Mouse (Mus musculus): Measurements from ENCODE around the gene Smtn. TPM values are rescaled to one million over a fixed set of nuclear protein-coding genes. Genes with fewer than 3 reads are reported as not detected.
A peak's percentile ranks its signal among the peaks of the same experiment; 100 is the strongest.

Smtn gene
- polyA plus RNA-seq, 1 experiment from 2014 or later: 121 TPM

DNA sequence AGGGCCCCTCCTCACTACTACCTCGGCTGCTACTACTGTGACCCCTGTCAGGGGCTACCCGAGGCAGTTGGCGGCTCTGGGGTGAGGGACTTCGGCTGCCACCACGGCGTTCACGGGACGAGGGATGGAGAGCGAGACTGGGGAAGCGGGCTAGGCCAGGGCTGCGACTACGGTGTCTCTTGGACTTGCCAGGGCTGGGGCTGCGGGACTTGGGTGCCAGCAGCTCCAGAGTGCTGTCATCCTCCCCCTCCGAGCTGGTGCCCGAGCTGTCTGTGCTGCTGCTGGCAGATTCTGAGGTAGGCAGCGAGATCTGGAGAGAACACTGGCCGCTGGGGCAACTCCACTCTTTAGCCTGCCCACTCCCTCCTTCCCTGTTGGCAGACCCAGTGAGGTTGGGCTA is 45.6 kb downstream of the Smtn start:
- WGBS: 79% methylated on average over 17 of the region's 17 CpGs
- Histone ChIP-seq H3K27me3 (ENCODE audit: control insufficient read depth, insufficient read depth, low read depth, low read length) (no peaks in the 10 kb centered on the region), H3K4me3 (ENCODE audit: low read length) (no peak overlapping the region), H3K4me2 (ENCODE audit: low read depth, low read length) (no peak overlapping the region), H3K27ac (ENCODE audit: low read length) (no peak overlapping the region), H3K9me3 (ENCODE audit: control insufficient read depth, low read length) (no peaks in the 10 kb centered on the region), H3K4me1 (replicated peaks; ENCODE audit: control insufficient read depth, insufficient read depth, low read length) (no peaks in the 10 kb centered on the region), H3K36me3 (ENCODE audit: control insufficient read depth, insufficient read depth, low read length) (no peaks in the 10 kb centered on the region), H3K9ac (ENCODE audit: low read length) (no peak overlapping the region)
- no peak for ATAC-seq (ENCODE audit: low read depth)

DNA sequence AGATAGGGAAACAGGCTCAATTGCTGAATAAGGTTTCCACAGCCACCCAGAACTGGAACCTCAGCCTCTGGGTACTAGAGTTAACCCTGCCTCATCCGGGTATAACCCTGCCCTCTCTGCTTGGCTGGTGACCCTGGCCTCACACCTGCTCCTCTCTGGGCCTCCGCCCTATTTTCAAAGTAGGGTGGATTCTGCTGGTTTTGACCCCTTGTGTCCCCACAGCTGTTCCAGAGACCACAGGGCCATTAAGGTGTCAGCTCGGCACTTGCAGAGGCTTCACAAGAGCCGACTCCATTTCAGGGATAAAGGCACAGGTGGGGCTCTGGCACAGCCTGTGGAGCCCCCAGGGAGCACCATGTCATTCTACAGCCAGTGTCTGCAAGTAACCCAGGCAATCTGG is 47.7 kb downstream of the Smtn start:
- no peaks in the 10 kb centered on the region for H3K4me1 ChIP-seq (replicated peaks; ENCODE audit: control insufficient read depth, insufficient read depth, low read length)
- no peaks in the 10 kb centered on the region for H3K27me3 ChIP-seq (ENCODE audit: control insufficient read depth, insufficient read depth, low read depth, low read length)
- 66% methylated on average over 4 of the region's 4 CpGs for WGBS
- H3K9me3 ChIP-seq (ENCODE audit: control insufficient read depth, low read length): no peaks in the 10 kb centered on the region
- H3K27ac ChIP-seq (ENCODE audit: low read length): no peak overlapping the region
- H3K4me2 ChIP-seq (ENCODE audit: low read depth, low read length): no peak overlapping the region
- no peak for ATAC-seq (ENCODE audit: low read depth)
- no peak overlapping the region for H3K4me3 ChIP-seq (ENCODE audit: low read length)
- H3K9ac ChIP-seq (ENCODE audit: low read length): no peak overlapping the region
- no peaks in the 10 kb centered on the region for H3K36me3 ChIP-seq (ENCODE audit: control insufficient read depth, insufficient read depth, low read length)

DNA sequence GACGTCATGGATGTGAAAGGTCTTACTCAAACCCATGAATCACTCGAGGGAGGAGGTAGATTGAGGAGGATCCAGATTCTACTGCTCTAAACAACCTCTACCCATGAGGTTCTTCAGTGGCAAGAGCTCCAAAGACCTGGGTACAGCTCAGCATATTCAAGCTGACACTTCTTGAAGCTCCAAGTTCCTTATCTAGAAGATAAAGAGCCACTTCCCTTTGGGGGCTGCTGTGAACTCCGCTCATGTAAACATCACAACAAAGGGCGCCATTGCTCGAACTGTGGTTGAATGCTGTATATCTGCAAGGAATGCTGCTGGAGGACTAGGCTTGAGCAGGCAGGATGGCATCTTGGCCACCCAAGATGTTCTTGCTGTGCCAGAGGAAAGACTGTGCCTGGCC is 51.4 kb downstream of the Smtn start:
- Histone ChIP-seq H3K4me3 (ENCODE audit: low read length) (no peak overlapping the region), H3K4me1 (replicated peaks; ENCODE audit: control insufficient read depth, insufficient read depth, low read length) (no peaks in the 10 kb centered on the region), H3K9ac (ENCODE audit: low read length) (no peak overlapping the region), H3K27ac (ENCODE audit: low read length) (no peak overlapping the region), H3K9me3 (ENCODE audit: control insufficient read depth, low read length) (no peaks in the 10 kb centered on the region), H3K36me3 (ENCODE audit: control insufficient read depth, insufficient read depth, low read length) (no peaks in the 10 kb centered on the region), H3K27me3 (ENCODE audit: control insufficient read depth, insufficient read depth, low read depth, low read length) (no peaks in the 10 kb centered on the region), H3K4me2 (ENCODE audit: low read depth, low read length) (no peak overlapping the region)
- ATAC-seq (ENCODE audit: low read depth): no peak
- 45% methylated on average over 5 of the region's 5 CpGs for WGBS

DNA sequence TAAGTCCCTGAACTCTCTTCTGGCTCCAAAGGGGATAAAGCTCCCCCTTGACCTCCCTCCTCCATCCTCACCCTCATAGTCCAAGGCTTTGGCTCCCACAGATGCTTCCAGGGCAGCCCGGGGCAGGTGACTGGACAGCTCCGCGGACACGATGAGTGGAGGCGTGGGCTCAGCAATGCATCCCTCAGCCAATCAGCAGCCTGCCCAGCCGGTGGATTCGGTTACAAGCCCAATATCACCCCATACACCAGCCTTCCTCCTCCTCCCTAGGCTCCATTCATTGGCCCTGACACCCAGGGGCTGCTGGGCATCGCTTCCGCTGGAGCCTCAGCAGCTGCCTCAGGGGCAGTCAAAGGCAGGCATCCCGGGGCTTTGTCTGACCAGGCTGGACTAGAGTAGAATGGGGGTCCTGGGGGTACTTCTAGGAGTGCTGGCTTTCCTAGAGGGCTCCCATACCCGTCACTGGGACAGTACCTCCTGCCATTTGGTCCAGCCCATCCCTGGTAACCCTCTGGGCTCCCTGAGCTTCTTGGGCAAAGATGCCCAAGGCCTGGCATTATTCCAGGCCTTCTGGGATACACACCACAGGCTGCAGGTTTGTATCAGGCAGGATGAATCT is 52.4 kb downstream of the Smtn start, which contains the start of gene Pla2g3:
Pla2g3 (plus strand) TSS at position 333 of the 619 bp plus-strand sequence.
- H3K9ac ChIP-seq (ENCODE audit: low read length): no peak within 1 kb of the TSS
- no peaks in the 10 kb centered on the region for H3K27me3 ChIP-seq (ENCODE audit: control insufficient read depth, insufficient read depth, low read depth, low read length)
- no peaks in the 10 kb centered on the region for H3K4me1 ChIP-seq (replicated peaks; ENCODE audit: control insufficient read depth, insufficient read depth, low read length)
- no peaks in the 10 kb centered on the region for H3K9me3 ChIP-seq (ENCODE audit: control insufficient read depth, low read length)
- H3K27ac ChIP-seq (ENCODE audit: low read length): no peak within 1 kb of the TSS
- H3K4me3 ChIP-seq (ENCODE audit: low read length): no peak within 1 kb of the TSS
- WGBS: 15% methylated on average over 11 of the region's 11 CpGs
- no peaks in the 10 kb centered on the region for H3K36me3 ChIP-seq (ENCODE audit: control insufficient read depth, insufficient read depth, low read length)
- no peak within 1 kb of the TSS for H3K4me2 ChIP-seq (ENCODE audit: low read depth, low read length)
- ATAC-seq (ENCODE audit: low read depth): peak; percentile 39; the same call in 1 of the 2 replicates

DNA sequence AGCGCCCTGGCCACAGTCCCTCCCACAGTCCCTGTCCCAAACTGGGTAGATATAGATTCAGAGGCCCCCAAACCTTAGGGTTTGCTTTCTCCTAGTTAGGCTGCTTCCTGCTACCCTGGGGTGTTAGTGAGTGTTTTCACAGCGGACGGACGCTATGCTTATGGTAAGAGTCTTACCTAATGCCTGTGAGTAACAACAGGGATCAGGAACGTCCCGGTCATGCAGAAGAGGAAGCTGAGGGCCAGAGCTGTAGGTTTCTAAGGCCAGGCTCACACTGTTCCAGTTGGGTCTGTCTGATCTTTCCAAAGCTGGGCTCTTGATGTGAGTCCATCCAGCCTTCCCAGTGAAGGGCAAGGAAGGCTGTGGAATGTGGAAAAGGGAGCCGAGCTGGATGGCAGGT is 54.1 kb downstream of the Smtn start:
- no peak for ATAC-seq (ENCODE audit: low read depth)
- Histone ChIP-seq H3K4me2 (ENCODE audit: low read depth, low read length) (no peak overlapping the region), H3K4me3 (ENCODE audit: low read length) (no peak overlapping the region), H3K36me3 (ENCODE audit: control insufficient read depth, insufficient read depth, low read length) (no peaks in the 10 kb centered on the region), H3K27ac (ENCODE audit: low read length) (no peak overlapping the region), H3K4me1 (replicated peaks; ENCODE audit: control insufficient read depth, insufficient read depth, low read length) (no peaks in the 10 kb centered on the region), H3K27me3 (ENCODE audit: control insufficient read depth, insufficient read depth, low read depth, low read length) (no peaks in the 10 kb centered on the region), H3K9me3 (ENCODE audit: control insufficient read depth, low read length) (no peaks in the 10 kb centered on the region), H3K9ac (ENCODE audit: low read length) (no peak overlapping the region)
- 53% methylated on average over 7 of the region's 7 CpGs for WGBS

DNA sequence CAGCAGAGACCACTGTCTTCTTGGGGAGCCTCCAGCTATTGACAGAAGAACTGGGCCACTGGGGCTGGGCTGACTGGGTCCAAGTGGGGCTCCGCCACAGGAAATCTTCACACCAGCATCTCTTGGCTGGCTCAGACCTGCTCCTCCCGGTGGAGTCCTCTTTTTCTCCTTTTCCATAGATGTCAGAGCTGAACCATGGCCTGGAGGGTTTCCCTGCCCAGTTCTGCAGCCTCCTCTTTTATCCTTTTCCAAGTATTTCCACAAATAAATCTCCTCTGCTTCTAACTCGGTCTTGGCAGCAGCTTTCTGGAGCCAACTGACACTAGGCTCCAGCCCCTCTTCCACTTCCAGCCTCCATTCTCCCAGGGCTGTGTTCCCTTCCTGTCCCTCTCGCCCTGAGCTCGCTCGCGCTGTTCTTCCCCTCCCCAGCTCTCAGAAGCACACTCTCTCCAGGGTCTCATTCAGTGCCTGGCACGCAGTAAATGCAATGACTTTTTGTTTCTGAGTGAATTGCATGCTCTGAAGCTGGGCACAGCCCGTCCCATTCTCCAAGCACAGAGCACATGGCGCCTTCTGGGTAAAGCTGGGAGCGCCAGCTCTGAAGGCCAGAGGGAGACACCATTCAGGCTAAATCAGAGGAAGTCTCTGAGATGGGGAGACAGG is 56.3 kb downstream of the Smtn start:
- no peak overlapping the region for H3K27ac ChIP-seq (ENCODE audit: low read length)
- no peak overlapping the region for H3K4me3 ChIP-seq (ENCODE audit: low read length)
- no peaks in the 10 kb centered on the region for H3K36me3 ChIP-seq (ENCODE audit: control insufficient read depth, insufficient read depth, low read length)
- no peaks in the 10 kb centered on the region for H3K9me3 ChIP-seq (ENCODE audit: control insufficient read depth, low read length)
- no peaks in the 10 kb centered on the region for H3K27me3 ChIP-seq (ENCODE audit: control insufficient read depth, insufficient read depth, low read depth, low read length)
- H3K4me2 ChIP-seq (ENCODE audit: low read depth, low read length): no peak overlapping the region
- no peaks in the 10 kb centered on the region for H3K4me1 ChIP-seq (replicated peaks; ENCODE audit: control insufficient read depth, insufficient read depth, low read length)
- 48% methylated on average over 11 of the region's 11 CpGs for WGBS
- H3K9ac ChIP-seq (ENCODE audit: low read length): no peak overlapping the region
- ATAC-seq (ENCODE audit: low read depth): peak; percentile 55; the same call in 1 of the 2 replicates

DNA sequence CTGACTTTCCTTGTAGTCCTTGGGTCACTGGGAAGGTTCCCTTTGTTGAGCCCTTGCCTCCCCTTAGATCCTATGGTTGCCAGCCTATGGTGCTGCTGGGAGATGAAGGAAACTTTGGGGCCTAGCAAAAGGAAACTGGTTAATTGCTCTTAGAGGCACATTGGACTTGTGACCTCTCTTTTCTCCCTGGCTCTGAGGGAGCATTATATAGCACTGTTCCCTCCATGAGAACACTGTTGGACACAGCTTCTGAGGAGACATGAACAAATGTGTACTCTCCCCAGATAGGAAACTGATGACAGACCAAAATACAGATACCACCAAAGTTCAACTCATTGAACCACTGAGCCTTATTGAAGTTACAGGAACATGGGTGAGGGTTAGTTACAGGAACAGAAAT is 64.9 kb downstream of the Smtn start:
- H3K4me1 ChIP-seq (replicated peaks; ENCODE audit: control insufficient read depth, insufficient read depth, low read length): no peaks in the 10 kb centered on the region
- H3K4me3 ChIP-seq (ENCODE audit: low read length): no peak overlapping the region
- no peak overlapping the region for H3K9ac ChIP-seq (ENCODE audit: low read length)
- no peak overlapping the region for H3K27ac ChIP-seq (ENCODE audit: low read length)
- no peak for ATAC-seq (ENCODE audit: low read depth)
- H3K27me3 ChIP-seq (ENCODE audit: control insufficient read depth, insufficient read depth, low read depth, low read length): no peaks in the 10 kb centered on the region
- H3K4me2 ChIP-seq (ENCODE audit: low read depth, low read length): no peak overlapping the region
- H3K36me3 ChIP-seq (ENCODE audit: control insufficient read depth, insufficient read depth, low read length): no peaks in the 10 kb centered on the region
- H3K9me3 ChIP-seq (ENCODE audit: control insufficient read depth, low read length): no peaks in the 10 kb centered on the region

DNA sequence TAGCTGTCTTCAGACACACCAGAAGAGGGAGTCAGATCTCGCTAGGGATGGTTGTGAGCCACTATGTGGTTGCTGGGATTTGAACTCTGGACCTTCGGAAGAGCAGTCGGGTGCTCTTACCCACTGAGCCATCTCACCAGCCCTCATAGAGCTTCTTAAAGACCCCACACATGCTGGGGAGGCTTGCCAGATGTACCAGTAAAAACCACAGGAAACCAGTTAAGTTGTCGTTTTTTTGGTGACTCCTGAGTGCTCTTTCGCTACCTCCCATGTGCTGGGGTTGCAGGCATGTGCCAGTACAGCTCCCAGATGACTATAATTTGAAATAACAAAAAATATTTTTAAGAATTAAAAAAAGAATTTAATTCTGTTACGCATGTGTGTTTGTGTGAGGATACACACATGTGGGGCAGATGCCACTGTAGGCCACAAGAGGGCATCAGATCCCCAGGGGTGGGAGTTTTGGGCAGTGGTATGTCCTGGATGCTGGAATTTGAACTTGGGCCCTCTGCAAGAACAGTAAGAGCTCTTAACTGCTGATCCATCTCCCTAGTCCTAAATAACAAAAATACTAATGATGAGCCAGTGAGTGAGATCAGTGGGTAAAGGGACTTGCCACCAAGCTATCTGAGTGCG is 65.8 kb downstream of the Smtn start:
- H3K27me3 ChIP-seq (ENCODE audit: control insufficient read depth, insufficient read depth, low read depth, low read length): no peaks in the 10 kb centered on the region
- no peak overlapping the region for H3K4me3 ChIP-seq (ENCODE audit: low read length)

DNA sequence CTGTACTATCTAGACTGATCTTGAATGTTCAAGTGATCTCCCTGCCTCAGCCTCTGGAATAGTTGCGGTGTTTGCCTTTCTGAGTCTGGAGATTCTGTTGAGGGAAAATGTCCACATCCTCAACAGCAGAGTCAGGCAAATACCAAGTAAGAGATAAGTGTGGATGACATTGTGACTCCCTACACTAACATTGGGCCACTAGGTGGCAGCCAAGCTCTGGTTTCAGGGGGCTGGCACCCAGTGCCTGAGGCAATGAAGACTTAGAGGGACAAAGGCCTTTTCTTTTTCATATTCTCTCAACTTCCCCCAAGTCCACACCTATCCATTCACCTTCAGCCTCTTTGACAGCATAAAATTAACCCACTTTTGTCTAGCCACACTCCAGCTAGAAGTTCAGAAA is 67.9 kb downstream of the Smtn start:
- Histone ChIP-seq H3K4me2 (ENCODE audit: low read depth, low read length) (no peak overlapping the region), H3K27ac (ENCODE audit: low read length) (no peak overlapping the region), H3K4me1 (replicated peaks; ENCODE audit: control insufficient read depth, insufficient read depth, low read length) (no peaks in the 10 kb centered on the region; the same call in 1 of the 2 replicates), H3K9me3 (ENCODE audit: control insufficient read depth, low read length) (no peaks in the 10 kb centered on the region), H3K9ac (ENCODE audit: low read length) (no peak overlapping the region), H3K4me3 (ENCODE audit: low read length) (no peak overlapping the region), H3K27me3 (ENCODE audit: control insufficient read depth, insufficient read depth, low read depth, low read length) (no peaks in the 10 kb centered on the region), H3K36me3 (ENCODE audit: control insufficient read depth, insufficient read depth, low read length) (no peaks in the 10 kb centered on the region)
- 24% methylated on average over 1 of the region's 1 CpGs for WGBS
- ATAC-seq (ENCODE audit: low read depth): peak; percentile 89

More for the DNA sequence above, 65.8 kb downstream of the Smtn start:
- H3K9ac ChIP-seq (ENCODE audit: low read length): no peak overlapping the region
- H3K9me3 ChIP-seq (ENCODE audit: control insufficient read depth, low read length): no peaks in the 10 kb centered on the region
- WGBS: 88% methylated on average over 7 of the region's 7 CpGs
- no peak overlapping the region for H3K4me2 ChIP-seq (ENCODE audit: low read depth, low read length)
- no peaks in the 10 kb centered on the region for H3K36me3 ChIP-seq (ENCODE audit: control insufficient read depth, insufficient read depth, low read length)
- no peak overlapping the region for H3K27ac ChIP-seq (ENCODE audit: low read length)
- no peaks in the 10 kb centered on the region for H3K4me1 ChIP-seq (replicated peaks; ENCODE audit: control insufficient read depth, insufficient read depth, low read length)
- ATAC-seq (ENCODE audit: low read depth): no peak
